Mouse (Mus musculus): ENCODE measurements around the gene Cd244a.

GRCm38 (mm10) chr1:171534557-171534956, 24.4 kb upstream of the Cd244a start:
- TF ChIP-seq CTCF (IDR thresholded peaks at IDR 0.05; ENCODE audit: insufficient read depth, low read length) (no peak), POLR2A (IDR thresholded peaks at IDR 0.05; ENCODE audit: borderline replicate concordance, extremely low read depth, low read depth, low read length) (no peak)

Data from lung, adult 2 months (tissue).